Mouse (Mus musculus) cerebellum, adult 8-10 months (tissue): Measurements from ENCODE around the gene Them7.

ENCODE experiments used
- DNase-seq: peaks from one replicate; pipeline ENCODE4 v3.0.0; 2022

The Them7 gene

DNA sequence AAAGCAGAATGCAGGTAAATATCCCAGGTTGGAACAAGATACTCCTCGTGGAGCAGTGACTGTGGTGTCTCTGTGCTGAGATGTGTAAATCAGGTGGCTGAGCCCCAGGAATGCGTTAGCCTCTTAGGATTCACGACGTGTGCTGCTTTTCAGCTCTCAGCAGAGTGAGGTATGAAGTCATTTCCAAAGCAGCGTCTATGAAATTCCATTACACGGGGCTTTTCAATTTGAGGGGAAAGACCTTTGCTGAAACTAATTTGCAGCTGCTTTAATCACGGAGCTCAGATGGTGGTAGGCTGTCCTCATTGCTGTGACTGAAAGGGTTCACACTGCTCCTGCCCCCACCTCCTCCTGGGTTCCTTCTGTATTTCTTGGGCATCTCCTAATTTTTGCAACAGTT is 87.9 kb downstream of the Them7 start:
- no peak for DNase-seq

DNA sequence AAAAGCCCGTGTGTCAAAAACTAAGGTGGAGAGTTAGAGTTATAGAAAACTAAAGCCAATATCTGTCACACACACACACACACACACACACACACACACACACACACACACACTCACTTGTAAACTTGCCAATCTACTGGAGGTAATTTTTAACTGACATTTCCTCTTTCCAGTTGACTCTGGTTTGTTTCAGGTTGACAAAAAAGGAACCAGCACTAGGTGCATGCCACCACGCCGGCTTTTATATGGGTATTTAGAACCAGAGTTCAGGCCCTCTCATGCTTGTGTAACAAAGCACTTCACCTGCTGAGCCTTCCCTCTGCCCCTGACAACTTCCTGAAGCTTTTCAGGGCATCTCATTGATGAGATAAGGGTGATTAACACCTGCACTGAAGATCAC is 89.0 kb downstream of the Them7 start:
- DNase-seq = no peak

DNA sequence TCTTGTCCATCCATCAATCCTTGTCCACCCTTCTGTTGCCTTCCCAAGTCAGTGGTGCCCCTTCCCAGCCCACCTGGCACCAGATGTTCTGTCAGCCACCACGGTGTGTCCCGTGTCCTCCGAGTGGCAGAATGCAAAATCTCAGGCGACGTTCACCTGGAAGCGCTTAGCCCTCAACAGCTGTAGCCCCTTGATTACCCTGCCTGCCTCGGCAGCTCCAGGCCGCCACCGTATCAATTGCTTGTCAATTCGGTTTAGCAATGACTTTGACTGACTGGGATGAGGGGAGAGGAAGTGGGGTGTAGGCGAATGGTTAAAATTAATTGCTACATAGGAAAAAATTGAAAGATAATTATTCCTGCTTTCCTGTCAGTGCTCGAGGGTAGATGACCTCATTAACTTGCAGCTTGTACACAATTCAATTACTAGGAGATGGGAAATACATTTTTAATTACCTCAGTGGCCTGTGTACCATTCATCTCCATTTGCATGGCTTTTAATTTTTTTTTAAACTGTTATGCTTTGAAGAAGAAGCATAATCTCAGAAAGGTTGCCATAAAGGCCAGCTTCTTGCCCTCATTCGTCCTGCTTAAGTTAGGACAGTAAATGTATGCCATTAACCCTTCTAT is 93.5 kb downstream of the Them7 start:
- no peak for DNase-seq

DNA sequence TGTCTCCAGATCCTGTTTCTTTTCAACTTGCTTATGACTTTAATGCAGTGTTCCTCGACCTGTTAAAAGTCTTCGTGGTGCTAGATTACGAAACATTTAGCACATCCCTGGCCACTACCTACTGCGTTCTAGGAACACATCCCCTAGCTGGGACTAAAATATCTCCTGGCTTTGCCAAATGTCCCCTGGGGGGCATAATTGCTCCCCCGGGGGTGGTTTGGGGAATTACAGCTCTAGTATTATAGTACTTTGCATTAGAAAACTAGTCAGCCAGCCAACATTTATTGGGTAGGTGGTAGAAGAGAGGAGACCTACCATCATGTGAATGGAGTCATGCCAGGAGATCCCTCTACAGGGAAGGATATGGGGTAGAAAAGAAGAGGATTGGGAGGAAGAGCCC is 101.9 kb downstream of the Them7 start:
- DNase-seq = no peak

DNA sequence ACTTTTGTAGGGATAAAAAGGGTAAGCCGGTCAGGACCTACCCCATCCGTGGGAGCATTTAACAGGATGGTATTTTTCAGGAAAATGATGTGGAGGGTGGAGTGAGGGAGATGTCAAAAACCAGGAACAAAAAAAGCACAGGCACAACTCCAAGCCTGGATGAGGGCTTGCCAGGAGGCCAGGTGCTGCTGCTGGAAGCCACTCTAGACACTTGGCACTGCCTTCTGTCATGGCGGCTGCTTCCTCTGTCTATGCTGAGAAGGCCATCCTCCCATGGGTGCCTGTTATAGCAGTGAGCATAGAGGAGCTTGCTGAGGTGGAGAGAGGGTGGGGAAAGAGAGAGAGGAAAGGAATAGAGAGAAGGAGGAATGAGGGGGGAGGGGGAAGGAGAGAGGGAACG is 105.9 kb downstream of the Them7 start:
- DNase-seq = peak; percentile 85

DNA sequence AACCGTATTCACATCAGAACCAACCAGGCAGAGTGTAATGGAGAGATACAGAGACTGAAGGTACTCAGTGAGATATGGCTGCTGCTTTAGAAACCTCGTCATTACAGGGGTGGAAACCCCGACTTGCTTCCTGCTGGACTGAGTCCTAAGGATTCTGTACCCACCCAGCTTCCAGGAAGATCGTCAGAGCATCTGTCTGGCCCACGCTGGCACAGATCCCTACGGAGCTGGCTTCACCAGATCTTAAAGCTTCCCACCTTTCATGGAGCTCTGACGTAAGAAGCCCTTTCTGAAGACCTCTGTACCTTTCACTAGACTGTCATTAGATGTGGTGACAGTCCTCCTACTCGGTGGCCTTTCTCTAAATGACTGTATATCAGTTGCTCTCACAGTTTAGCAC is 109.0 kb downstream of the Them7 start:
- DNase-seq = no peak

DNA sequence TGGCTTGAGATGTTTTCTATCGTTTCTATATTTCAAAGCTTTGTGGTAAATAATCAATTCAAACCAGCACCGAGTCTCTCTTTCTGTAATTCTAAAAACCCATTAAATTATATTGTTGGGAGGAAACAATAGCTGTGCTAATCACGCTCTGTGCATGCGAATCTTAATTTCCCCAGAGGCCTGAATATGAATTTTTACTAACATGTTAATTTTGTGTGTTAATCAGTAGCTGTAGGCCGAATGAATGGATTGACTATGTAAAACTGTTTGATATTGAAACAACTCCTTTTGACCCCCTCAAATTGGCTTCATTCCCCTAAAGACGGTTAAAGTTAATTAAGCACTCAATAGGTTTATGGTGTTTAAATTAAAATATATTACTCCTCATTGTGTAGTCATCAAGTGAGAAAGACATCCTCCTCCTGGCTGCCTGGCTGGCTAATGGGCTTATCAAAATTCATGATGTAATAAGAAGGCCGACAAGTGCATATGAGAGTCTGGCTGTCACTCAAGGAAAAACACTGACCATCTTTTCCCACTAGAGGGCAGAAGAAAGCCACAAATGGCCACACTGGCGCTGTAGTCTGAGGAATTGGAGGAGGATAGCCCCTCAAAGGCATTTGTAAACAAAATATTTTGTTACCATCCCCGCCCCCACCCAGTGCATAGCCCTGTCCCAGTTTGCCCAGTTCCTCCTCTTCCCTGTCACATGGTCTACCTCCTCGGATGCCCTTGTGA is 110.0 kb downstream of the Them7 start:
- peak; percentile 34 for DNase-seq

DNA sequence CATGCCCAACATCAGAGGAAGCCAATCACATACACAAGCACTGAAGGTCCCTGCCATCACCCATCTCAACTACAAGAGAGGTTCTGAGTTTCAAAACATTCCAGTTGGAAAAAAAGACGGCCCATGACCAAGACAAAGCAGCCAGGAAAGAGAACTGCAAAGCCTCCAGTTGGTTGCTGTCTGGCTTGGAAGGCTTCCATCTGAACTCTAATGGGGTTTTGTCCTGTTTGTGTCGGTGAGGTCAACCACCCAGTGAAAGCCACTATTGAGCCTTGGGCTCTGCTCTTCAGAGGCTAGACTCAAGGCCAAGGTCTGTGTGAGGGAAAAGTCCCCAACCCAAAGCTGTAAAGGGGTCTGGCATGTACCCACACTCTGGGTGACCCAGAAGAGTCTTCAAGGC is 111.5 kb downstream of the Them7 start:
- DNase-seq = no peak

DNA sequence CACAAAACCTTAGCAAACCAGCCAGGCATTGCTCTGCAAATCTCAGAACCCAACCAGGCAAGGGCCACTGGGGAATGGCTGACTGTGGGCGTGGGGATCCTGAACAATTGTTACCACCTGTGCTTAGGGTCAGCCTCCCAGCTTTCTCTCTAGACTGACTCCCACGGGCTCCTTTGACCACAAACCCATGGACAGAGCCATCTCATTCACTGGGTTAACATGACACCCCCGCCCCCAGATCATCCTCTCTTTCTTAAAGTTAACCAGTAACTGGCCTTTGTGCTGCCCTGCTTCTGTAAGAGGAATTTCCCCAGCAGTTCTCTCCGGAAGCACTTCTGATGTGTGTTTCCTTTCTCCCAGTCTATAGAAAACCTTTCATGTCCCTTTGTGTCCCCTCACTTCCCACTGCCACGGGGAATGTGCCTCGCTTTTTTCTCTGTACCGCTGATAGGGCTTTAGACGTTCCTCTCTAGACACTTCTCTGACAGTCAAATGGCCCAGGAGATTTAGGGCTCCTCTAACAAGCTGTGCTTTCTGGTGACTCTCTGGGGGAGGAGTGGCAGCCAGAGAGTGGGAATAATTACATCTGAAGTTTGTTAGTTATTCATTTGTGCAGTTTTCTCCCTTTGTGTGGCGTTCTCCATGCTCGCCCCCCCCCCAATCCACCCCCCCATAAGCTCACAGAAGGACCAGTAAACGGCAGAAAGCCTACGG is 112.4 kb downstream of the Them7 start:
- DNase-seq = no peak

DNA sequence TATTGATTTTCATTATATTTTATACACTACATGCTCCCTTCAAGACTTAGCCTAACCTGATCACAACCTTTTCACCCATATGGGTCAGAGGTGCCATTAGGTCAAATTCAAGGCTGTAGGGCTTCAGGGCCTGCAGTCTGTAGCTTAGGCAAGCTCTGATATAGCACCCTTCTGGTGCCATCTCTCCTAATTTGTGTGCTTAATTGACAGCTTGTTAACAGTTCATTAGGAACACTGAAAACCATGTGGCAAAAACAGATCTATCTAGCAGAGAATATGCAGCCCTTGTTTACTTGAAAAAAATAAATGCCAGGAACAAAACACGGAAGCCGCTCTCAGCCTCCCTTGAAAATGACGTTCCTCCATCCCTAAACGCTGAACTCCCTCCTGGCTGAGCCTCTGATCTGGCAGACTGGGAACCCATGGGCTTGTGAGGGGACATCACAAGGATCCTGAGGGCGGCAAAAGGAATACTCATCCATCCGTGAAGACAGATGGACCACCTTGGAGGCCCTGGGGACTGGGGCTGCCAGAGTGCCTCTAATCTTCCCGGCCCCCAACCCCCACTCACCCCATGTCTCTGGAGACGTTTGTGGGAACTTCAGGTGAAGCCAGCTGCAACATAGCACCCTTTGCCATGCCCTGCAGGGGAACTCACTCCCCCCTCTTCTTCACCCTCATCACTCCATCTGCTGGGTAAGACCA is 113.2 kb downstream of the Them7 start:
- no peak for DNase-seq

DNA sequence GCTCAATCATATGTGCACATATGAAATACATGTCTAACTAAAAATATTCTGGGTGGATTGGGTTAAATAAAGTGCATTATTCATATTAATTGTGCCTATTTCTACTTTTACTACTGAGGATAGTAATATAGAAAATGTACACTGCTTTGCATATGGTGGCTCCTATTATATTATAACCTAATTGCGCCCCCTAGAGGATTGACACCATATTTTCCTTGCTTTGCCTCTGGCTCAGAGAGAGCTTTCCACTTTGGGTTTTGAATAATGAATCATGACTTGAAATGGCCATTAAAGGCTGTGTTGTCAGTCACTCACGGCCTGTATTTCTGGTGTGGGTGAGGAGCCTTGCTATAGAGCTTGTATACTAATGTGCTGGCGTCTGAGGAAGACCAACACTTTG is 115.9 kb downstream of the Them7 start:
- peak; percentile 25 for DNase-seq

DNA sequence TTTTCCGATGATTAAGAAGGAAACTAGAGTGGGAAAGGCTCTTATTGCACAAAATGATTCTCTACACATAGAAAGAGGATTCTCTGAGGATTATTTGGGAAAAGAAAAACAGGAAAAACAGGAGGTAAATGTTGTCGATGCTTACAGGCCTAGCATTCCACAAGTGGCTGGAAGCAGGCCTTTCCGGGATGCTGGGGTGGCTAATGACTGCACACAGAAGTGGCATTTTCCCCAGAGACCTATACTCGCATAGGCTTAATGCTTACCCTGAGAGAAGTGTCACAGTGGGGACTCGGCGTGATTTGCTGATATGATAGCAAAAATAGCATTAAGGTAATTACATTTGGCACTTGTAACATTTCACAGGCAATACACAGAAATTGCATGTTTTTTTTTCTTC is 124.8 kb downstream of the Them7 start:
- DNase-seq = no peak

DNA sequence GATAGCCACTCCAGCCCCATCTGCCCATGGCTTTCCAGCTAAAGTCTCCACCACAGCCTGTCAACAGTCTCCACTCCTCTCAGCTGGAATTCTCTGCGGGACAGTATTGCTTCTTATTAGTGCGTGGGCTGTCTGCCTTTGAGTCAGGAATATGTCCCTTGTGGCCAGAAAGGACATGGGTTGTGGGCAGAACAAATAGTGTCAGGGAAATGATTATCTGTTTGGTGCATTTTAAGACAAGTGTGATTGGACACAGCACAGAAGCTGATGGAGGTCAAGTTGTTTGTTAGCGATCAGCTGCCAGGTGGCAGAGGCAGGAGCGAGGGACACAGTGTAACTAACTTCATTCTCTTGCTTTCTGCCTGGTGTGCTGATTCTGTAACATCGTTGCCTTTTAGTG is 132.7 kb downstream of the Them7 start:
- no peak for DNase-seq

DNA sequence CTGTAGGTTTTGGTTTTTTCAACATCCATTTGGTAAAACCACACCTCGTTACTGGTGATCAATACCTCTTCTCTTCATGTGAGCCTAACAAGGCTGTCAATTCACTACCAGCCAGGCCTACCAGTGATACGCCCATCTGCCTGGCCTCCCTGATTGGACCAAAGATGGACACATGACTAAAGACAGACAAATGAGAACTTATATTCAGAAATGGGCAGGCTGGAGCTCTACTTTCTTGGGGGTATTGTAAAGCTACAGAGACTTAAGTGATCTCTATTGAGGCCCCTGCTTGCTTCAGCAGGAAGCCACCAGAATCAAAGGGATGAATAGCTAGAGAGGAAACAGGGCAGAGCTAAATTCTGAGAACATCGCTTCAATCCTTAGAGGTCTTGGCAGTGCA is 133.9 kb downstream of the Them7 start:
- no peak for DNase-seq

DNA sequence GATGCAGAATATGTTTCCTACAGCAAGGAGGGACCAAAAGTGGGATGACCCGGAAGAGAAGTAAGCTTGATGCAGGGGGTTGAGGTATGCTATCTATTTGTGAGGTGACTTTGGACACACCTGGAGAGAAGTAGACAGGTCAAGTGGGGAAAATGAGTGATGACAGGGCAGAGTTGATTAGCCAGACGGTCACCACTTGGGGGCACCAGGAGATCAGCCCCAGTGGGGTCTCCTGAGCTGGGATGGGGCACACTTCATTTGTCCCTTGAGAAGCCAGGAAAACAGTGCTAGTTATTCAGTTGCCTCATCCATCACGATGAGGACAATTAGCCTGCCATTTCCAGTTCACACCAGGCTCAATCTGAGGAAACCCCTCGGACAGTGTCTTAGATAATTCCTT is 143.5 kb downstream of the Them7 start:
- no peak for DNase-seq

DNA sequence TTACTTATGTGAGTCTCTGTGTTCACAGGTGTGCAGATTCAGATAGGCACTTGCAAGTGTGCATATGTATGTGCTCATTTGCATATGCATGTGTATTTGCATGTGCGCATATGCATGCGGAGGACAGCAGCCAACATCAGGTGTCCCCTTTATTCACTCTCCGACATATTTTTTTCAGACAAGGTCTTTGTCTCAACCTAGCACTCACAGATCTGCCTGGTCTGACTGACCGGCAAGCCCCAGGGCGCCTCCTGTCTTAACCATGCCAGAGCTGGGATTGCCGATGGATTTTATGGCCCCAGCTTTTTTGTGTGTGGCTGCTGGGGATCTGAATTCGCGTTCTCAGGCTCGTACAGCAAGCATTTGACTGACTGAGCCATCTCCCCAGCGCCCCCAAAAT is 146.1 kb downstream of the Them7 start:
- no peak for DNase-seq

DNA sequence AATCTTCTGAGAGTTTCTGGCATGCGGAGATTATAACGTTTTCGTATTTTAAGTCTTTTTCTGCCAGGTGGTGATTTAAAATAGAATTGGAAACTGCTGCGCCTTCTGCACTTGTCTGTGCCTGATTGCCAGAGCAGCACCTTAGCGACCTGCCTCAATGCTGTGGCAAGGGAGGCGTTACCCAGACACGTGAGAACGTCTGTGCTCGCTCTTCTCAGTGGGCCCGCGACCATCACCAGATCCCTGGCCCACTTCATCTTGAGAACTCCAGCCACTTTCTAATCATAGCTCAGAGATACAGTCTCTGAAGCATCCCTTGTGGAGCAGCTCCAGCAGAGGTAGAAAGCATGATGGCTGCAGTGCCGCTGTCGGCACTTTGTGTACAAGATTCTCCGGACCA is 146.6 kb downstream of the Them7 start:
- DNase-seq = no peak

DNA sequence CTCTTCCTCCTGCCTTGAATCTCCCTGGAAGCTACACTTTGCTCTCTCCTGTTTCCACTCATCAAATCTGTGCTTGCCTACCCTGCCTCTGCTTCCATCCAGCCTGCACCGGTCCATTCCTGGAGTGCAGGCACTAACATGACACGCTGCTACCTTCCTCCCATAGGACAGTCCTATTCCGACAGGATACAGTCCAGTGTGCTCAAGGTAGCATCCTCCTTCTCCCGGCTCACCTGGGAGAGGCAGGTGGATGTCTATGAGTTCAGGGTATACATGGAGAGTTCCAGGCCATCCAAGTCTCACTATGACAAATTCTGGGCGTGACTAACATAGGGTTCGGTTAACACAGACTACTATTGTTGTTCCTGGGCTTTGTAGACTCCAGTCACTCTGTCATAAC is 148.0 kb downstream of the Them7 start:
- DNase-seq = no peak

DNA sequence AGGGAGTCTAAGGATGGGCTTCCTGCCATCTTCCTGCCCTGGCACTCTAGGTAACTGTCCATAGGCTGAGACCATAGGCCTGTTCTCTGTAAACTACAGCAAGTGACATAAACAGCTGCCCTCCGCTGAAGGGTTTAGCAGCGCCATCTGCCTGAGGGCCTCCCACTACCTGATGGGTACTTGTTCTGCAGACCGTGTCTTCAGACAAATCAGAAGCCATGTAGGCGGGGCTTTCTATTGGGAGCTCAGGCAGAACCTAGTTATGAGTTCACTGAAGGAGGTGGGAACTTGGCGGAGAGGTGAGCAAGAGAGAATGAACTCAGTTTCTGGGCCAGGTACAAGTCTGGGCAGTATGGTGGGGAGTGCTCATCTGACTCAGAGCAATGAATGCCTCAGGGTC is 148.6 kb downstream of the Them7 start:
- no peak for DNase-seq

DNA sequence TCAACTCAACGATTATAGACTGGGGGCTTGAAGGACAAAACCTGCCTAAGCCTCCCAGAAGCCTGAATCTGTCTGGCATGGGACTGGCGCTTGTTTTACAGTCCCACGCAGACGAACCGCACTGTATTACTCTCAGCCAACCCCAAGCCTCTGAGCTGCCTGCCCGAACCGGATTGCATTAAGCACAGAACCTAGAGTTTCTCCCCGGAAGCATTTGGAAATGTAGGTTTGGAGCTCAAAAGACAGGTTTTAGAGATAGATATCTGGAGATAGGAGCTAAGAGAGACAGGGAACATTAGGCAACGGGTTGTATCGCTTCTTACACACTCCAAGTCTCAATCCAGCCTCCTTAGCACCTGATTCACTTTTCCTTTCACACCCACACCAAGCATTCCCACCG is 149.5 kb downstream of the Them7 start:
- no peak for DNase-seq

DNA sequence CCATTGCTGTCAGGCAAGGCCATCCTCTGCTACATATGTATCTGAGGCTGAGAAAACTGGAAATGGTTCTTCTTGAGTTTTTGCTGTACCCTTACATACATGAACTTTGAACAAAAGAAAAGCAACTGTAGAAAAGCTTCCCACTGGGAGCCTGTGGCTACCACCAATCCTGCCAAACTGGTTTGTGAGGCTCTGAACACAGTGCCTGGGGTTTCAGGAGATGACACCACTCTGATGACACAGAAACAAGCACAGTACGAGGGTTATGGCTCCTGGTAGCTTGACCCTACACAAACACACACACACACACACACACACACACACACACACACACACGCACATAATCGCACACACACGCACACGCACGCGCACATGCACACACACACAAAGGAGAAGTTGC is 151.1 kb downstream of the Them7 start:
- DNase-seq = no peak

DNA sequence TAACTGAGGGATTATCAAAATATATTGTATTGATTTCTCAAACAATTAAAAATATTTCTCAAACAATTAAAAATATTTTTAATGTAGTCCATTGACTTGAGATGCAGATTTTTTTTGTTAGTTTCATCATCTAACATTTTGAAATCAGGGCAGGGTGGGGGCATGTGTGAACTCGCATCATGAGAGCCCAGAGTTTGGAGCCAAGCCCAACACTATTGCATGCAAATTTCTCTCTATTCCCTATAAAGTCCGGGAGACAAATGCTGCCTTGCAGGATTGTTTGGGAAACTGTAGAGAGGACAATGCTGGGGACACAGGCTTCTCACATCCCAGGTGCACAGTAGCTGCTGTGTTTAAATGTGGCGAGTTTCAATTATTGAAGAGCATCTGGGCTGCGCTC is 151.6 kb downstream of the Them7 start:
- no peak for DNase-seq

DNA sequence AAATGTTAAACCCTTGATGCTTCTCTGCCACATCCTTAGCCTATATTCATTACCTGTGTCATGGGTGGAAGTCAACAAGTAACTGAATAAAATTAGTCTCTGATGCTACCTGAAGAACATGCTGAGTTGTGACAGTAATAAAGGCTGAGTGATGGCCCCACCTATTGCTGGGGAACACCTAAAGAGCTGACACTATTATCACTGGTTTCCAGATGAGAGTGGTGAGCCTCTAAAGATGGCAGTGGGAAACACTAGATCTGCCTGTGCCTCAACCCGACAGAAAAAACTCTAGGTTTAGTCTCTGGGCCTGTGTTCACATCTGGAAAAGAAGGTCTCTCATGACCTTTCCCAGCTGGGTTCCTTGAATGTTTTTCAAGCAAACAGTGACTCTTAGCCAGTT is 155.6 kb downstream of the Them7 start:
- no peak for DNase-seq
